Mouse (Mus musculus) G1E (cell line): ENCODE measurements around the gene Wnt4.

Experiments used
- CTCF ChIP-seq: IDR thresholded peaks from 2 replicates; pipeline ENCODE4 v1.5.1; 2012; ENCODE audit warnings: low read depth, low read length, inconsistent platforms, mixed read lengths
- GATA1 ChIP-seq: IDR thresholded peaks from 2 replicates; pipeline ENCODE4 v1.6.1; 2012; ENCODE audit warnings: borderline replicate concordance, low read length, inconsistent platforms, mixed read lengths
- POLR2AphosphoS5 ChIP-seq: IDR thresholded peaks from 2 replicates; pipeline ENCODE4 v1.6.1; 2012; ENCODE audit warnings: low read depth, low read length, inconsistent platforms; ENCODE audit not compliant: insufficient replicate concordance
- TAL1 ChIP-seq: conservative IDR thresholded peaks from 2 replicates; pipeline ENCODE4 v1.6.1; 2012; ENCODE audit warnings: low read depth, low read length, inconsistent platforms, mixed read lengths

DNA sequence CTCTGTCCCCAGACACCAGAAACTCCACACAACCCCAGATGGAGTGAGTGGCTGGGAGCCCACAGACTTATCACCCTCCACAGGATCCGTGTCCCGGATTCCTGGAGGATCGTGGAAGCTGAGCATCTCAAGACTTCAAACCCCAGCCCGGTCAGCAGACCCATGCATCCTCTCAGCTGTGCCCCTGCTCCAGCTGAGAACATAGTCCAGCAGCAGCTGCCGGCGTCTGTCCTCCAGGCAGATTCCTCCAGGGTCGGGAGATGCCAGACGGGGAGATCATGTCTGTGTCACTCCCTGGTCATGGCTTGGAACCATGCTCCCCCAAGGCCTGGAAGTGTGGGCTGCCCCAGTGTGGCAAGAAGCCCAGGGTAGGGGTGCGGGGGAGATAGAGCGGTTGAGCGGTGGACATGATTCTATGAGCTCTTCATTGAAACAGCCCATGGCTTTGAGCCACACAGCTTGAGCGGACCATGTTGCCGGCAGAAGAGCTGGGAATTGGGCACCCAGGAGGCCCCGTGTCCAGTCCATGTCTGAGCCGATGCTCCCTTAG, 48.6 kb upstream of the Wnt4 start:
- no peak for TF ChIP-seq CTCF
- TF ChIP-seq GATA1, result no peak
- TF ChIP-seq POLR2AphosphoS5, result no peak
- no peak for TF ChIP-seq TAL1
